Mouse (Mus musculus) common myeloid progenitor, adult 5-6 weeks (primary cell): Measurements from ENCODE around the gene Wipf2. TPM values are rescaled to one million over a fixed set of nuclear protein-coding genes. Genes with fewer than 3 reads are reported as not detected.

Experiments
- total RNA-seq: library from RNA; stranded (forward); fragments of 200-1000, 187-1606 nt; gene quantifications from 2 replicates; pipeline ENCODE4 v1.2.3, GENCODE M21; 2017

Wipf2 gene
- total RNA-seq, 1 experiment from 2014 or later = 6.4 TPM

Other genes with a start within 250 kb of the Wipf2 start
- 5.8 and 9.3 TPM in 2 replicates for gene Gm12355, start 238.0 kb upstream of the Wipf2 start, total RNA-seq
- gene Gsdma3, start 237.3 kb upstream of the Wipf2 start, total RNA-seq = not detected in 2 replicates
- gene Gsdma2, start 216.9 kb upstream of the Wipf2 start, total RNA-seq = not detected in 2 replicates
- gene Gsdma, start 199.3 kb upstream of the Wipf2 start, total RNA-seq = 0.05 TPM in 1 of 2 replicates, not detected in the other
- gene Psmd3, start 181.1 kb upstream of the Wipf2 start, total RNA-seq = 53.7 and 88.9 TPM in 2 replicates
- not detected in 2 replicates for gene Csf3, start 162.4 kb upstream of the Wipf2 start, total RNA-seq
- gene Med24, start 134.2 kb upstream of the Wipf2 start, total RNA-seq = 39.5 and 43.7 TPM in 2 replicates
- 23.6 and 33.2 TPM in 2 replicates for gene Thra, start 123.0 kb upstream of the Wipf2 start, total RNA-seq
- 0.58 and 1.6 TPM in 2 replicates for gene Nr1d1, start 88.3 kb upstream of the Wipf2 start, total RNA-seq
- gene Msl1, start 68.1 kb upstream of the Wipf2 start, total RNA-seq = 72.8 and 88.2 TPM in 2 replicates
- 39.5 and 46.5 TPM in 2 replicates for gene Casc3, start 58.7 kb upstream of the Wipf2 start, total RNA-seq
- gene Rapgefl1, start 26.9 kb upstream of the Wipf2 start, total RNA-seq = 0.53 and 0.64 TPM in 2 replicates
- gene Cdc6, start 44.2 kb downstream of the Wipf2 start, total RNA-seq = 41.1 and 47.2 TPM in 2 replicates
- 1.2 and 5.6 TPM in 2 replicates for gene Rara, start 64.2 kb downstream of the Wipf2 start, total RNA-seq
- not detected in 2 replicates for gene Gjd3, start 119.4 kb downstream of the Wipf2 start, total RNA-seq
- 622 and 650 TPM in 2 replicates for gene Top2a, start 160.6 kb downstream of the Wipf2 start, total RNA-seq
- 177 and 183 TPM in 2 replicates for gene Igfbp4, start 177.6 kb downstream of the Wipf2 start, total RNA-seq
- gene Tns4, start 225.7 kb downstream of the Wipf2 start, total RNA-seq = 0.68 and 1.0 TPM in 2 replicates